Mouse (Mus musculus) heart, embryonic 11.5 days (tissue): ENCODE results near the gene Etfdh. TPM values are rescaled to one million over a fixed set of nuclear protein-coding genes. Genes with fewer than 3 reads are reported as not detected.

Experiments
- ATAC-seq: fragments of 200-750 bp; cut with Nextera tagmentation; replicated peaks from 2 replicates; pipeline ENCODE4 v1.8.0; 2017; ENCODE audit warnings: moderate library complexity; ENCODE audit not compliant: insufficient number of reproducible peaks, low FRiP score, low TSS enrichment
- H3K27ac ChIP-seq: fragments of 300-500 bp; sonication (generic); 2 replicates; pipeline ENCODE4 v1.5.1; 2014; ENCODE audit warnings: mild to moderate bottlenecking, low read depth, low read length
- H3K27me3 ChIP-seq: fragments of 300-500 bp; sonication (generic); 2 replicates; pipeline ENCODE4 v1.6.1; 2014; ENCODE audit warnings: mild to moderate bottlenecking, low read length, mixed read lengths; ENCODE audit not compliant: control insufficient read depth, insufficient read depth
- H3K36me3 ChIP-seq: fragments of 300-500 bp; sonication (generic); 2 replicates; pipeline ENCODE4 v1.6.1; 2014; ENCODE audit warnings: mild to moderate bottlenecking, low read length, moderate library complexity, mixed read lengths; ENCODE audit not compliant: control insufficient read depth, insufficient read depth
- H3K4me1 ChIP-seq: fragments of 300-500 bp; sonication (generic); 2 replicates; pipeline ENCODE4 v1.6.1; 2014; ENCODE audit warnings: low read length; ENCODE audit not compliant: control insufficient read depth, insufficient read depth
- H3K4me2 ChIP-seq: fragments of 300-500 bp; sonication (generic); 2 replicates; pipeline ENCODE4 v1.6.1; 2014; ENCODE audit warnings: mild to moderate bottlenecking, moderate library complexity
- H3K4me3 ChIP-seq: fragments of 300-500 bp; sonication (generic); 2 replicates; pipeline ENCODE4 v1.5.1; 2014; ENCODE audit warnings: low read depth, low read length
- H3K9ac ChIP-seq: fragments of 300-500 bp; sonication (generic); 2 replicates; pipeline ENCODE4 v1.6.1; 2014; ENCODE audit warnings: mild to moderate bottlenecking, low read depth, low read length, moderate library complexity
- H3K9me3 ChIP-seq: fragments of 300-500 bp; sonication (generic); replicated peaks from 2 replicates; pipeline ENCODE4 v1.6.1; 2016; ENCODE audit warnings: low read length; ENCODE audit not compliant: control insufficient read depth
- WGBS: fragments of 180-500 bp; shearing (Covaris S2); extraction: QIAGEN DNeasy Blood & Tissue Kit; methylation state at CpG from one replicate; pipeline ENCODE4 v1.1.7; 2014; ENCODE audit not compliant: insufficient replicate concordance; 5-methylcytosine and 5-hydroxymethylcytosine counted together
- polyA plus RNA-seq: library from polyadenylated mRNA; unstranded; fragments of >200 nt; fragmentation: Nextera tagmentation; extraction: Ambion mirVana; gene quantifications from 2 replicates; pipeline ENCODE4 v1.2.1, GENCODE M21; 2014

Gene Etfdh
- polyA plus RNA-seq, 1 experiment from 2014 or later: 124 TPM

DNA sequence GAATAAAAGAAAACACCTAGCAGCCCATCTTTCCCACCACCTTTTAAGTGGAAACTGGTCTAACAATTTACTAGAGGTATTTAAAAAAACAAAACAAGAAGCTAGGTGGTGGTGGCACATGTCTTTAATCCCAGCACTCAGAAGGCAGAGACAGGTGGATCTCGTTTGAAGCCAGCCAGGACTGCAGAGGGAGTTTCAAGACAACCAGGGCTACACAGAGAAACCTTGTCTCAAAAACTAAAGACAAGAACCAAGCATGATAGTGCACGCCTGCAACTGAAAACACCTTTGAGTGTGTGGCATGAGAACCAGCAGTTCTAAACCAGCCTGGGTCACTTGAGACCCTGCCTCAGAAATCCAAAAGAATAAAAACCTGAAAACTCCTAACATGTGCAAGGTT, 65.8 kb downstream of the Etfdh start:
- no peaks in the 10 kb centered on the region for H3K9me3 ChIP-seq
- 77% methylated on average over 2 of the region's 2 CpGs for WGBS
- H3K27ac ChIP-seq: no peak overlapping the region
- no peaks in the 10 kb centered on the region for H3K27me3 ChIP-seq
- no peak overlapping the region for H3K9ac ChIP-seq
- no peak overlapping the region for H3K4me2 ChIP-seq
- H3K4me3 ChIP-seq: no peak overlapping the region
- peaks cover 20% of the 10 kb centered on the region for H3K4me1 ChIP-seq
- no peaks in the 10 kb centered on the region for H3K36me3 ChIP-seq
- no peak for ATAC-seq

DNA sequence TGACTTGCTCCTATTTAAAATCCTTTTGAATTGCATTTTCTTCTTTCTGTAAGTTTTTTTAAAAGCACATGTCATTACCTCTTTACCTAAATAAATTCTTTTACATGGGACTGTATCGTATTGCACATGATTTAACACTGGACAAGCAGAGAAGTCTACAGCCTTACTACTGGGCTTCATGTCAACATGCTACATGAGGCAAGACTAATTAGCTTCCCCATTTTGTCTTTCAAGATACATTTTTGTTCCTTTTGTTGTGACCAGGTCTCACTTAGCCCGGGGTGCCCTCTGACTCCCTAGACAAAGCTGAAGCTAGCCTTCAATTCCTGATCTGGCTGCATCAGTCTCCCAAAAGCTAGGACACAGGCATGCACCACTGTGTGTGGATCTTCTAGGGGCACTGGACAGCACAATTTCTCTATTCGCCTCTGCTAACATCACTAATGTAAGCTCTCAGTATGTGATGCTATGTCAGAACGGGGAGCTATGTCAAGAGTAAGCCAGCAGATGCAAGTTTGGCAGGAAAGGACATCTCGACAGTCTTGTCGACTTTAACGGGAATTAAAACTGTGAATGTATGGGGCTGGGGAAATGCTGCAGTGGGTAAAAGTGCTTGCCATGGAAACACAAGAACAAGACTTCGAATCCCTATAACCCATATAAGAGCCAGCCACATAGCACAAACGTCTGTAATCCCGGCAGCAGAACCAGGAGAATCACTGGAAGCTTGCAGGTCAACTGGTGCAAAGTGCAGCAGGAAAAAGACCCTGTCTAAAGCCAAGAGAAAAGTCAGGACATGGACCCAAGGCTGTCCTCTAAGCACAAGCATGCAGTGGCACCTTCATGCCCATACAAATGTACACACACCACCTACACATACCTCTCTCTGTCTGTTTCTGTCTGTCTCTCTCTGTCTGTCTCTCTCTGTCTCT, 67.2 kb downstream of the Etfdh start:
- 84% methylated on average over 10 of the region's 10 CpGs for WGBS
- no peak overlapping the region for H3K4me3 ChIP-seq
- H3K4me1 ChIP-seq: peaks cover 18% of the 10 kb centered on the region
- ATAC-seq: no peak
- no peak overlapping the region for H3K4me2 ChIP-seq
- H3K27ac ChIP-seq: no peak overlapping the region
- H3K9ac ChIP-seq: no peak overlapping the region
- no peaks in the 10 kb centered on the region for H3K9me3 ChIP-seq
- no peaks in the 10 kb centered on the region for H3K36me3 ChIP-seq
- H3K27me3 ChIP-seq: no peaks in the 10 kb centered on the region

DNA sequence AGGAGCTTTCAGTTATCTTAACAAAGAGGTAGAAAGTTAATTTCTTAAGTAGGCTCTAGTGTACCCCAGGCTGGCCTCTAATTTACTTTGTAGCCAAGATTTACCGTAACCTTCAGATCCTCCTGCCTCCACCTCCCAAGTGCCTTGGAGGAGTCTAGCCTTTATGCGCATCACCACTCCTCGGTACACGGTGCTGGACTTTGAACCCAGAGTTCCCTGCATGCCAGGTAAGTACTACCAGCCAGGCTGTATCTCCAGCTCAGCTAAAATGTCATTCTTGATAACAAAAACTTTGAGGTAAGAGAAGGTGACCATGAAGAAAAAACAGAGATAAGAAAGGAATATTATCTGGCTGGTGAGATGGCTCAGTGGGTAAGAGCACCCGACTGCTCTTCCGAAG, 68.7 kb downstream of the Etfdh start:
- Histone ChIP-seq H3K4me3 (no peak overlapping the region), H3K4me2 (no peak overlapping the region), H3K9ac (no peak overlapping the region), H3K4me1 (peaks cover 10% of the 10 kb centered on the region), H3K9me3 (no peaks in the 10 kb centered on the region), H3K27me3 (no peaks in the 10 kb centered on the region), H3K36me3 (no peaks in the 10 kb centered on the region), H3K27ac (no peak overlapping the region)
- no peak for ATAC-seq
- 92% methylated on average over 6 of the region's 6 CpGs for WGBS

DNA sequence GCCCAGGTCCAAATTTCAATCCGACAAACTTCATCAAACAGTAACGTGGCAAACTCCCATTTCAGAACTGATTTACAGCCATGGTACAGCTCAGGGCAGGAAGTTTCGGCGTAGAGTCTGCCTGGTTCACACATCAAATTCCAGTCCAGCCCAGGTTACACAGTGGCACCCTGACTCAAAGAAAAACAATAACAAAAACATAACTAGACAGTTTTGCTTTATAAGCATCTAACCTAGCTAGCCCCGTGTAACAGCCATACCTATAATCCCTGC, 69.6 kb downstream of the Etfdh start:
- no peak overlapping the region for H3K27ac ChIP-seq
- no peak overlapping the region for H3K4me2 ChIP-seq
- 89% methylated on average over 5 of the region's 5 CpGs for WGBS
- no peaks in the 10 kb centered on the region for H3K27me3 ChIP-seq
- no peaks in the 10 kb centered on the region for H3K9me3 ChIP-seq
- no peak overlapping the region for H3K4me3 ChIP-seq
- peaks cover 4% of the 10 kb centered on the region for H3K4me1 ChIP-seq
- H3K9ac ChIP-seq: no peak overlapping the region
- no peak for ATAC-seq
- no peaks in the 10 kb centered on the region for H3K36me3 ChIP-seq

DNA sequence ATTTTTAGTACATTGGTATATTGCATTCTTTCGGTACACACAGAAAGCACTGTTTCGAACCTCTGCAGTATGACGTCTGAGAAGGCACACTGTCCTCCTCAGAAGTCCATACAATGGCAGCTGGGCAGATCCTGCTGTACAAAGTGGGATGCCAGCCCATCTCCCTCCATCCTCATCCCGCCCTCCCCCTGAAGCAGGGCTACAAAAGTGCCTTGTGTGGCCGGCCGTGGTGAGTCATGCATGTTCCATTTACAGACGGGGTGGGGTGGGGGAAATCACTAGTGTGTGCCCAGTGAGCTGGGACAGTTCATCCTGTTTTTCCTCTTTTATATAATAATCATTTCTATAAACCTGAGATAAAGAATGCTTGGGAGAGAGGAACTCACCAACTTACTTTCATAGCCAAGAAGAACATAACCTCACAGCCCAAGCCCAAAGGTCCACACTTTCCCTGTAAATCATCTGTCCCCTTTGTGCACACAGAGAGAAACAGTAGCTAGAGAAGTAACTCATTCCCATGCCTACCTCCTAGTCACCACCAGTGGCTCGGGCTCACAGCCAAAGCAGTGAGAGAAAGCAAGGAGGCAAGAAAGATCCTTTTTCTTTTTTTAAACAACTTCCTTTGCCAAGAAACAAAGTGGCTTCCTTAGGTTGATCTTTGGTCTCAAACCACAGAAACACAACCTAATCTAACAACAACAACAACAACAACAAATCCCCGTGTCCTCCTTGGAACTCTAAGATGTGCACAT, 70.1 kb downstream of the Etfdh start:
- no peaks in the 10 kb centered on the region for H3K27me3 ChIP-seq
- no peaks in the 10 kb centered on the region for H3K36me3 ChIP-seq
- no peak overlapping the region for H3K4me2 ChIP-seq
- H3K9ac ChIP-seq: no peak overlapping the region
- H3K9me3 ChIP-seq: no peaks in the 10 kb centered on the region
- 69% methylated on average over 9 of the region's 9 CpGs for WGBS
- no peak; the same call in 1 of the 2 replicates for ATAC-seq
- H3K4me1 ChIP-seq: 0 out of 2 replicates have a peak, but pooled peaks cover 2% of the 10 kb centered on the region
- H3K4me3 ChIP-seq: no peak overlapping the region
- H3K27ac ChIP-seq: peak overlapping the region; percentile 51

DNA sequence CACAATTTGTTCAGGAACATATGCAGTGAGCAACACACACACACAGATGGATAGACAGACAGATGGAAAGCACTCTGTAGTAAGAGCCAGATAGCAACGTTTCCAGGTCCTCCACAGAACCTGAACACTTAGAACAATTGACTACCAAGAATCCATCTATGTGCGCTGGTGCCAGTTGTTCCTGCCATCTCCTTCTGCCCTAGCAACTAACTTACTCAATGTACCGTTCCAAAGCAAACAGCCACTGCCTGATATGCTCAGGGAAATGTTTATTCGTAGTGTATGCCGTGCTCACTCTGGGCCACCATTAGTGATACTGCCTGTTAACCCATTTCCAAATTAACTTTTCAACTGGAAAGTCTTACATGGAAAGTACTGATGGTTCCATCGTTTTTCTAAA, 74.2 kb downstream of the Etfdh start:
- ATAC-seq: no peak
- 0 out of 2 replicates have a peak, but pooled peaks cover 2% of the 10 kb centered on the region for H3K4me1 ChIP-seq
- no peaks in the 10 kb centered on the region for H3K27me3 ChIP-seq
- 80% methylated on average over 6 of the region's 6 CpGs for WGBS
- H3K4me2 ChIP-seq: no peak overlapping the region
- H3K4me3 ChIP-seq: no peak overlapping the region
- no peaks in the 10 kb centered on the region for H3K9me3 ChIP-seq
- H3K27ac ChIP-seq: no peak overlapping the region
- no peaks in the 10 kb centered on the region for H3K36me3 ChIP-seq
- H3K9ac ChIP-seq: no peak overlapping the region

Other genes starting within 250 kb of the Etfdh start
- gene Fnip2, start 61.7 kb downstream of the Etfdh start, polyA plus RNA-seq: 5.0 and 6.2 TPM in 2 replicates
- gene Ppid, start 38.2 kb downstream of the Etfdh start, polyA plus RNA-seq: 130 and 133 TPM in 2 replicates
- gene 4930579G24Rik, start 421 bp downstream of the Etfdh start, polyA plus RNA-seq: 26.1 and 30.1 TPM in 2 replicates
- gene Rxfp1, start 108.4 kb upstream of the Etfdh start, polyA plus RNA-seq: 5.4 and 6.0 TPM in 2 replicates
- gene Tmem144, start 223.3 kb upstream of the Etfdh start, polyA plus RNA-seq: 11.7 and 12.8 TPM in 2 replicates